Mouse (Mus musculus) urinary bladder, postnatal 36 days (tissue): ENCODE results near the gene Gm3854.

ENCODE experiments used
- DNase-seq, 2 experiments: peaks; one replicate each; pipeline ENCODE4 v3.0.0; 2022; ENCODE audit warnings: low spot score in 2 of 2, mixed read lengths in 1 of 2

Gene Gm3854

DNA sequence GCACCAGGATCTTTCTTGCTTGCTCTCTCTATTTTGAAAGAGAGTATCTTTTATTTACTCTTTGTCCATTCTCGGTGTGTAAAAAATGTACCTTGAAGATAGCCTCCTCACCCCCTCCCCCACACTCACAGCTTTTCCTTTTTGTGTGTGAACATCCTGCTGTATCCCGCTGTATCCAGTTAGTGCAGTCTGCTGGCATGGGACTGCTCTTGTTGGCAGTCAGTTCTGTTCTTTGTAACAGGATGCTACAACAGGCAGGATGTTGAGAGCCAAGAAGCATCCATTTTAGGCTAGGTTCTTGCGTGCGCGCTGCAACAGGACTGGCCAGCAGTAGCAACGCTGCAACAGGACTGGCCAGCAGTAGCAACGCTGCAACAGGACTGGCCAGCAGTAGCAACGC lies 43.4 kb downstream of the Gm3854 start:
- no peak for DNase-seq

GRCm38 (mm10) chr7:6388971-6389370 lies 45.4 kb downstream of the Gm3854 start:
- DNase-seq = no peak

GRCm38 (mm10) chr7:6389449-6389848 lies 45.9 kb downstream of the Gm3854 start:
- DNase-seq = no peak

GRCm38 (mm10) chr7:6397996-6398975 lies 54.7 kb downstream of the Gm3854 start, which contains the start of gene Smim17:
TSS of gene Smim17 (plus strand) at chr7:6398715.
- peak; percentile 6 to 14 for DNase-seq
